Mouse (Mus musculus): ENCODE data around the gene Nsun2. TPM values are rescaled to one million over a fixed set of nuclear protein-coding genes. Genes with fewer than 3 reads are reported as not detected.

Nsun2 gene
- 78.5 and 87.1 TPM in 2 replicates for polyA plus RNA-seq (2015; fragmentation: Nextera tagmentation; extraction: Ambion mirVana)

GRCm38 (mm10) chr13:69533405-69534333, at the start of gene Nsun2:
Gene Nsun2, plus strand, starts transcription at chr13:69533746.
- Histone ChIP-seq H3K9ac (peak within 1 kb of the TSS; percentile 94), H3K27ac (replicated peaks) (peak within 1 kb of the TSS; percentile 96), H3K36me3 (no peaks in the 10 kb centered on the region), H3K4me3 (peak within 1 kb of the TSS; percentile 94), H3K27me3 (no peaks in the 10 kb centered on the region), H3K9me3 (no peaks in the 10 kb centered on the region), H3K4me2 (peak within 1 kb of the TSS; percentile 98), H3K4me1 (replicated peaks) (peaks cover 66% of the 10 kb centered on the region)
- WGBS = under 1% methylated on average over 95 of the region's 155 CpGs
- peak; percentile 5 for ATAC-seq (ENCODE audit: low read depth)

DNA sequence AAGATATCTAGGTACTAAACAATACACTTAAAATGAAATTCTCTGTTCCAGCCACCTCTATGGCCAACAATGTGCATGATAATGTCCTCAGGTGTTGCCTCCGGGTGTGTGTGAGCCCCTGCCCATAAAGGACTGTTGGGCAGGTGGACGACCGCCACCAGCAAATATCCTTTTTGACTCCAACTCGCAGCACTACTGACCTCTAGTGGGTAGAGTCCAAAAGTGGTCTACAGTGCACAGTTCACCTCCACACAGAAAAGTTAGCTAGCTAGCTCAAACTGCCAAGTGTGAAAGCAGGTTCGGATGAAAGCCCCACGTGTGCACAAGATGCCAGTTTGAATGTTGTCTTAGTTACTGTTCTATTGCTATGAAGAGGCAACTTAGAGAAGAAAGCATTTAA, 48.2 kb upstream of the Nsun2 start:
- Histone ChIP-seq H3K27ac (replicated peaks) (no peak overlapping the region), H3K4me1 (replicated peaks) (peaks cover 39% of the 10 kb centered on the region), H3K4me2 (no peak overlapping the region), H3K27me3 (peaks cover 72% of the 10 kb centered on the region), H3K9me3 (no peaks in the 10 kb centered on the region), H3K36me3 (no peaks in the 10 kb centered on the region), H3K9ac (no peak overlapping the region), H3K4me3 (no peak overlapping the region)
- 18% methylated on average over 6 of the region's 6 CpGs for WGBS
- peak; percentile 13; the same call in 1 of the 2 replicates for ATAC-seq (ENCODE audit: low read depth)

GRCm38 (mm10) chr13:69485833-69486232, 47.7 kb upstream of the Nsun2 start:
- WGBS = 71% methylated on average over 7 of the region's 7 CpGs
- Histone ChIP-seq H3K9ac (no peak overlapping the region), H3K27ac (replicated peaks) (no peak overlapping the region), H3K4me1 (replicated peaks) (peaks cover 37% of the 10 kb centered on the region), H3K36me3 (no peaks in the 10 kb centered on the region), H3K27me3 (peaks cover 74% of the 10 kb centered on the region), H3K4me3 (no peak overlapping the region), H3K4me2 (no peak overlapping the region), H3K9me3 (no peaks in the 10 kb centered on the region)
- ATAC-seq (ENCODE audit: low read depth) = no peak

DNA sequence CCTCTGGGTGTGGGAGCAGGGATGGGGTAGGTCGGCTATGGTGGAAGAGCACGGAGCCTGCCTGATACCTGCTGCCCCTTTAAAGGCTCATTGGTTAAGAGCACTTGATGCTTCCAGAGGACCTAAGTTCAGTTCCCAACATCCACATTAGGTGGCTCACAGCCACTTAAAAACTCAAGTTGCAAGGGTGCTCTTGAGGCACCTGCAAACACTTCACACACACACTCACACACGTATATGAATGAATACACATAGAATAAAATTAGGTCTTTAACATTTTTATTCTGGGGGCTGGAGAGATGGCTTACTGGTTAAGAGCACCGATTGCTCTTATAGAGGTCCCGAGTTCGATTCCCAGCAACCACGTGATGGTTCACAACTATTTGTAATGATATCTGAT, 46.4 kb upstream of the Nsun2 start:
- Histone ChIP-seq H3K9ac (no peak overlapping the region), H3K4me2 (peak overlapping the region; percentile 53)
- no peak for ATAC-seq (ENCODE audit: low read depth)

DNA sequence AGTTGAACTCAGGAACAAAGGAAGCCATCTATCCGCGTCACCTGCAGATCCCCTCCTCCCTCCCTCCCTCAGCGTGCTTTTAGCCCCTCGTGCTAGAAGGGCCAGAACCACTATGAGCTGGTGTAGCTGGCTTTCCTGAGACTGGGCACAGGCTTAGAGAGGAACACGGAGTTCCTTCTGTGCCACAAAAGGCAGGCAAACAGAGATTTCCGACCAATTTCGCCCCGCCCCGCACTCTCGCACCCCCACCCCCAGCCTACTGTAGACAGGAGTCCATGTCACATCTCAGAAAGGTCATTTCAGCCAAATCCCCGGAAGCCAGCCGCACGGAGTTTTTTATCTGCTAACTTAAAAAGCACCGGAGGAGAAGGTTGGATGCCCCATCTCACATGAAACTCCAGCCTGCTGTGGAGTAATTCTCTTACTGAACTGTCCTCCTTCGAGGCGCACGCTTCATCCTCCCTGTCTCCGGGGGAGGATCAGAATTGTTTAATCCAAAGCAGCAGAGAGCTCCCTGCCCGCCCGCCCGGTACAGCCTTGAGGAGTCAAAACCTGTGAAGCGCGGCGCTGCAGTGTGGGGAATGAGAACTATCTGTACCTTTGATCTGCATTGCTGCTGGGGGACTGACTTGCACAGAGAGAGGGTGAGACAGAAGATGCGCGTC, 45.8 kb upstream of the Nsun2 start:
- Histone ChIP-seq H3K9me3 (no peaks in the 10 kb centered on the region), H3K4me2 (peak overlapping the region; percentile 53), H3K27me3 (peaks cover 67% of the 10 kb centered on the region), H3K27ac (replicated peaks) (no peak overlapping the region), H3K9ac (peak overlapping the region; percentile 49), H3K4me3 (peak overlapping the region; percentile 23), H3K36me3 (no peaks in the 10 kb centered on the region), H3K4me1 (replicated peaks) (peaks cover 18% of the 10 kb centered on the region)
- WGBS = 2% methylated on average over 26 of the region's 26 CpGs
- ATAC-seq (ENCODE audit: low read depth) = 0 out of 2 replicates have a peak, but pooled peaks have one; percentile 5

More for the DNA sequence above, 46.4 kb upstream of the Nsun2 start:
- Histone ChIP-seq H3K27ac (replicated peaks) (no peak overlapping the region), H3K4me1 (replicated peaks) (peaks cover 24% of the 10 kb centered on the region), H3K27me3 (peaks cover 70% of the 10 kb centered on the region), H3K9me3 (no peaks in the 10 kb centered on the region), H3K36me3 (no peaks in the 10 kb centered on the region), H3K4me3 (no peak overlapping the region)
- 84% methylated on average over 7 of the region's 7 CpGs for WGBS

DNA sequence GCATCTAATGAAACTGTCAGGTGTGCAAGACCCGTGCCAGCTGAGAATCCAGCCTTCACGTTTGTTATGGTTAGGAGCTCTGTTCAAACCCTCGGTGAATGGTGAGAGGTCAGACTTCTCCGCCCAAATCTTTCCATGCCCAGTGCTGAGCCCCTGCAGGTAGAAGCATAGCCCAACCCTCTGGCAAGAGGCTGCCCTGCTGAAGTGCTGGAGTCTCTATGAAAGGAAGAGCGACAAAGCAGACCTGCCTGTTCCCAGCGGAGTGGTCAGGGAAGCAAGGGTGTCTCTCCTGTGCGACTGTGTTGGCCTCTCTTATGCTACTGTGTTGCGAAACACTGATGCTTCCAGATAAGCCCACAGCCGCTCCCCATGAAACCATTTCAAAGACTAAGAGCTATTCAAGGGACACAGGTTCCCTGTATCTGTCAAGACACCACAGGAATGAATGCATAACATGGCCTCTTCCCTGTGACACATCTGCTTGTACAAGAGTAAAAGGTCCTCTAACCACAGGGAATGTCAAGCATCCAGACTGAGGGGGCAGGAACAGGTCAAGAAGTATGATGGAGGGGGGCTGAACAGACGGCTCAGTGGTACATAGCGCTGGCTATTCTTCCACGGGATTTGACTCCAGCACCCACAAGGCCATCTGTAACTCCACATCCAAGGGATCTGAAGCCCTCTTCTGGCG, 44.8 kb upstream of the Nsun2 start:
- Histone ChIP-seq H3K36me3 (no peaks in the 10 kb centered on the region), H3K27me3 (peaks cover 57% of the 10 kb centered on the region), H3K4me3 (no peak overlapping the region), H3K9ac (no peak overlapping the region), H3K4me2 (peak overlapping the region; percentile 53; the same call in 1 of the 2 replicates), H3K9me3 (no peaks in the 10 kb centered on the region), H3K27ac (replicated peaks) (no peak overlapping the region), H3K4me1 (replicated peaks) (peaks cover 14% of the 10 kb centered on the region)
- no peak for ATAC-seq (ENCODE audit: low read depth)
- whole genome bisulfite sequencing = 43% methylated on average over 13 of the region's 13 CpGs

DNA sequence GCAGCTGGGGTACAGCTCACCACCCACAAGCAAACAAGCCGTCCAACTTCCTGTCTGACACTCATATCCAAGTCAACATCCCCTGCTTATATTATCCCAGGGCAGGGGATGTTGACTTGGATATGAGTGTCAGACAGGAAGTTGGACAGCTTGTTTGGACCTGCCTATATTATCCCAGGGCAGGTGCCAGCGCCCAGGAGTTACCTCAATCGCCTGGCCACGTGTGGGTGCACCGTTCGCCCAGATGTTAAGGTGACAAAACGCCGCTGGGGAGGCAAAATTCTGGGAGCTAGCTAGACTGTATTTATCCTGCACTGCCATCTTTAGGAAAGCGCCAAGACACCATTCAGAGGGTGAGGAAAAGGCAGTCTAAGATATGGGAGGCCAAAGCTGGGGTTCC, 43.8 kb upstream of the Nsun2 start:
- Histone ChIP-seq H3K27ac (replicated peaks) (no peak overlapping the region), H3K4me2 (no peak overlapping the region), H3K9me3 (no peaks in the 10 kb centered on the region), H3K27me3 (peaks cover 49% of the 10 kb centered on the region), H3K36me3 (no peaks in the 10 kb centered on the region), H3K9ac (no peak overlapping the region), H3K4me1 (replicated peaks) (peaks cover 14% of the 10 kb centered on the region), H3K4me3 (no peak overlapping the region)
- 87% methylated on average over 9 of the region's 9 CpGs for WGBS
- ATAC-seq (ENCODE audit: low read depth) = no peak

GRCm38 (mm10) chr13:69492876-69493463, 40.6 kb upstream of the Nsun2 start:
- Histone ChIP-seq H3K9me3 (no peaks in the 10 kb centered on the region), H3K4me2 (no peak overlapping the region), H3K9ac (no peak overlapping the region), H3K36me3 (peaks cover 18% of the 10 kb centered on the region), H3K27me3 (peaks cover 26% of the 10 kb centered on the region), H3K4me1 (replicated peaks) (peaks cover 9% of the 10 kb centered on the region), H3K27ac (replicated peaks) (no peak overlapping the region), H3K4me3 (no peak overlapping the region)
- 30% methylated on average over 7 of the region's 7 CpGs for WGBS
- no peak for ATAC-seq (ENCODE audit: low read depth)

DNA sequence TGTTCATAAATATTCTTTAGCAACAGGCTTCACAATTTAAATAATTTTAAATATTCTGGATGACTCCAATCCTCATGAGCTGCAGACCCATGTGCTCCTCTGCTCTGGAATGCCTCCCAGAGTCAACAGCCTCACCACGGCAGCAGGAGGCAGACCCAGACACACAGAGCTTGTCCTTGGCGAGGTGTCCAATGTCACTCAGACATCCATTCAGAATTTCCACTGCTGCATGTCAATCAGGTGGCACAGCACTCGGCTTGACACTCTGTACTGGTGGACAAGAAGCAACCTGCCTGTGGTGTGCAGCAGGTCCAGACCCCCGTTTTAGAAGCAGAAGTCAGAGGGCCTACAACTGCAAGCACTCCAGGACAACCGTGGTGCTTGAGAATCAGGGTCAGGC, 35.3 kb upstream of the Nsun2 start:
- no peak overlapping the region for H3K4me2 ChIP-seq
- ATAC-seq (ENCODE audit: low read depth) = no peak
- H3K9ac ChIP-seq = no peak overlapping the region
- WGBS = 82% methylated on average over 5 of the region's 5 CpGs
- no peaks in the 10 kb centered on the region for H3K9me3 ChIP-seq
- no peaks in the 10 kb centered on the region for H3K27me3 ChIP-seq
- H3K27ac ChIP-seq (replicated peaks) = no peak overlapping the region
- no peak overlapping the region for H3K4me3 ChIP-seq
- peaks cover 69% of the 10 kb centered on the region for H3K36me3 ChIP-seq
- H3K4me1 ChIP-seq (replicated peaks) = no peaks in the 10 kb centered on the region

DNA sequence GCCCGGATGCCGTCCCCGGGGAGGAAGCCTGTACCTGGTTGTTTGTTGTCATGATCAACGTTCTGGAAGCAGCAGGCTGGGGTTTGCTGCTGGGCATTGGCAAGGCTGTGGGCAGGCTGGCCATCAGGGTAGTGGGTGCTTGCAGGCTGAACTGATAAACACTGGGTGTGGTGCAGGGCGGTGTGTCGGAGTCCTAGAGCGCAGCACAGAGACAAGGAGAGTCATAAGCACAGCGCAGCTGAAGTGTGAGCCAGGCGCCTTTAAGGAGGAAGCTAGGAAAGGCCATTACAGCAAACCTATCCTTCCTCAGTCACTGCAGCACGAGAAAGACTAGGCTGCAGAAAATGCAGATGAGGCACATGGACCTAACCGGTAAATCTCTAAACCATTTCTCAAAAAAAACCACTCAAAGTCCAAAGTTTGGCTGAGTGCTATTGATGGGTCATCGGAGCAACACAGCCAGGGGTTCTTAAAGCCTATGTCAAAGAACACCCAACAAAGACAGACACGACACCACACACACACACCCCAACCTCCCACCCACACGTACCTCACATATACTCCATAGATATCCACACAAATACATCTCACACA, 31.3 kb upstream of the Nsun2 start:
- Histone ChIP-seq H3K27me3 (no peaks in the 10 kb centered on the region), H3K9me3 (no peaks in the 10 kb centered on the region), H3K9ac (no peak overlapping the region), H3K36me3 (peaks cover 97% of the 10 kb centered on the region), H3K4me3 (no peak overlapping the region), H3K4me1 (replicated peaks) (no peaks in the 10 kb centered on the region), H3K27ac (replicated peaks) (no peak overlapping the region), H3K4me2 (no peak overlapping the region)
- WGBS = 97% methylated on average over 14 of the region's 14 CpGs
- ATAC-seq (ENCODE audit: low read depth) = no peak

GRCm38 (mm10) chr13:69502863-69503262, 30.7 kb upstream of the Nsun2 start:
- Histone ChIP-seq H3K4me1 (replicated peaks) (no peaks in the 10 kb centered on the region), H3K27ac (replicated peaks) (no peak overlapping the region), H3K9ac (no peak overlapping the region), H3K4me2 (no peak overlapping the region), H3K9me3 (no peaks in the 10 kb centered on the region), H3K27me3 (no peaks in the 10 kb centered on the region), H3K36me3 (peaks cover 97% of the 10 kb centered on the region), H3K4me3 (no peak overlapping the region)
- ATAC-seq (ENCODE audit: low read depth) = no peak
- 92% methylated on average over 5 of the region's 5 CpGs for WGBS
